Mouse (Mus musculus) kidney, adult 2 months (tissue): ENCODE measurements around the gene Hbq1a.

Experiments used
- CTCF ChIP-seq: fragments of 200-500 bp; conservative IDR thresholded peaks from 2 replicates; pipeline ENCODE4 v1.5.1; 2011; ENCODE audit warnings: low read depth, mild to moderate bottlenecking, control low read depth, low read length, moderate library complexity, mixed read lengths; ENCODE audit not compliant: insufficient read depth, insufficient read length
- POLR2A ChIP-seq: fragments of 200-500 bp; IDR thresholded peaks from one replicate; pipeline ENCODE4 v1.6.1; 2011; ENCODE audit warnings: low read depth, low read length, control low read depth

GRCm38 (mm10) chr11:32266194-32266593 is 33.7 kb upstream of the Hbq1a start:
- TF ChIP-seq POLR2A (no peak), CTCF (no peak)
